Mouse (Mus musculus): ENCODE data around the gene Gm21882.
"Not testable (repeated sequence)": the region's sequence is repeated elsewhere in the genome, so short reads cannot be mapped to it uniquely, and the experiment has no call there.

Gene Gm21882

GRCm38 (mm10) chrY:40381423-40381822 is at the start of gene Gm21882:
Gene Gm21882 (minus strand): TSS chrY:40381523.
- in situ Hi-C loops (cut with MboI): not testable (repeated sequence)

All from mature B cell (primary cell).